Mouse (Mus musculus): Measurements from ENCODE around the gene Bclaf3. TPM values are rescaled to one million over a fixed set of nuclear protein-coding genes. Genes with fewer than 3 reads are reported as not detected.
"Not testable (repeated sequence)": the region's sequence is repeated elsewhere in the genome, so short reads cannot be mapped to it uniquely, and the experiment has no call there.

The Bclaf3 gene
- polyA plus RNA-seq (2015; fragmentation: Nextera tagmentation; extraction: Ambion mirVana): 6.5 and 7.2 TPM in 2 replicates

GRCm38 (mm10) chrX:159526388-159526787 is at the start of gene Bclaf3:
Gene Bclaf3 (plus strand): TSS chrX:159526688.
- Histone ChIP-seq H3K27me3 (ENCODE audit: control insufficient read depth, insufficient read depth, low read depth, low read length) (no peaks in the 10 kb centered on the region), H3K4me1 (ENCODE audit: control insufficient read depth, low read depth, low read length) (no peaks in the 10 kb centered on the region), H3K9ac (ENCODE audit: low read depth, low read length) (no peak within 1 kb of the TSS), H3K9me3 (replicated peaks; ENCODE audit: control insufficient read depth, low read length) (no peaks in the 10 kb centered on the region), H3K4me2 (ENCODE audit: low read depth, low read length) (no peak within 1 kb of the TSS), H3K27ac (ENCODE audit: low read length) (no peak within 1 kb of the TSS), H3K36me3 (ENCODE audit: control insufficient read depth, insufficient read depth) (no peaks in the 10 kb centered on the region), H3K4me3 (ENCODE audit: low read depth, low read length) (no peak within 1 kb of the TSS)
- no peak for ATAC-seq (ENCODE audit: low read depth)
- 71% methylated on average over 6 of the region's 6 CpGs for WGBS (ENCODE audit: insufficient replicate concordance)

- not testable (repeated sequence) for H3K9me3 ChIP-seq (replicated peaks; ENCODE audit: control insufficient read depth, low read length); H3K4me3 ChIP-seq (ENCODE audit: low read depth, low read length); H3K36me3 ChIP-seq (ENCODE audit: control insufficient read depth, insufficient read depth); H3K9ac ChIP-seq (ENCODE audit: low read depth, low read length); H3K4me1 ChIP-seq (ENCODE audit: control insufficient read depth, low read depth, low read length); H3K27me3 ChIP-seq (ENCODE audit: control insufficient read depth, insufficient read depth, low read depth, low read length)
- 52% methylated on average over 4 of the region's 4 CpGs for WGBS (ENCODE audit: insufficient replicate concordance)
- Histone ChIP-seq H3K4me2 (ENCODE audit: low read depth, low read length) (peak overlapping the region; percentile 21; the same call in 1 of the 2 replicates), H3K27ac (ENCODE audit: low read length) (peak overlapping the region; percentile 44)
- peak; percentile 72 for ATAC-seq (ENCODE audit: low read depth)
Observed at GRCm38 (mm10) chrX:159478243-159478940, 48.1 kb upstream of the Bclaf3 start.

- no peaks in the 10 kb centered on the region for H3K27me3 ChIP-seq (ENCODE audit: control insufficient read depth, insufficient read depth, low read depth, low read length)
- no peaks in the 10 kb centered on the region for H3K36me3 ChIP-seq (ENCODE audit: control insufficient read depth, insufficient read depth)
- H3K4me1 ChIP-seq (ENCODE audit: control insufficient read depth, low read depth, low read length): no peaks in the 10 kb centered on the region
- no peak overlapping the region for H3K27ac ChIP-seq (ENCODE audit: low read length)
- no peak overlapping the region for H3K4me3 ChIP-seq (ENCODE audit: low read depth, low read length)
- no peaks in the 10 kb centered on the region for H3K9me3 ChIP-seq (replicated peaks; ENCODE audit: control insufficient read depth, low read length)
- 42% methylated on average over 1 of the region's 1 CpGs for whole genome bisulfite sequencing (ENCODE audit: insufficient replicate concordance)
- no peak for ATAC-seq (ENCODE audit: low read depth)
- H3K4me2 ChIP-seq (ENCODE audit: low read depth, low read length): no peak overlapping the region
- no peak overlapping the region for H3K9ac ChIP-seq (ENCODE audit: low read depth, low read length)
Observed at GRCm38 (mm10) chrX:159484247-159484646, 42.2 kb upstream of the Bclaf3 start.

- no peaks in the 10 kb centered on the region for H3K36me3 ChIP-seq (ENCODE audit: control insufficient read depth, insufficient read depth)
- H3K27ac ChIP-seq (ENCODE audit: low read length): no peak overlapping the region
- no peak overlapping the region for H3K4me3 ChIP-seq (ENCODE audit: low read depth, low read length)
- H3K9me3 ChIP-seq (replicated peaks; ENCODE audit: control insufficient read depth, low read length): no peaks in the 10 kb centered on the region
- no peaks in the 10 kb centered on the region for H3K4me1 ChIP-seq (ENCODE audit: control insufficient read depth, low read depth, low read length)
- no peak overlapping the region for H3K9ac ChIP-seq (ENCODE audit: low read depth, low read length)
- no peaks in the 10 kb centered on the region for H3K27me3 ChIP-seq (ENCODE audit: control insufficient read depth, insufficient read depth, low read depth, low read length)
- no peak for ATAC-seq (ENCODE audit: low read depth)
- 45% methylated on average over 2 of the region's 2 CpGs for WGBS (ENCODE audit: insufficient replicate concordance)
- H3K4me2 ChIP-seq (ENCODE audit: low read depth, low read length): no peak overlapping the region
Observed at GRCm38 (mm10) chrX:159503181-159503580, 23.3 kb upstream of the Bclaf3 start.

- WGBS (ENCODE audit: insufficient replicate concordance): 37% methylated on average over 19 of the region's 19 CpGs
- peak; percentile 16; the same call in 1 of the 2 replicates for ATAC-seq (ENCODE audit: low read depth)
- Histone ChIP-seq H3K27me3 (ENCODE audit: control insufficient read depth, insufficient read depth, low read depth, low read length) (no peaks in the 10 kb centered on the region), H3K4me3 (ENCODE audit: low read depth, low read length) (peak overlapping the region; percentile 18; the same call in 1 of the 2 replicates), H3K27ac (ENCODE audit: low read length) (no peak overlapping the region), H3K9ac (ENCODE audit: low read depth, low read length) (no peak overlapping the region), H3K4me2 (ENCODE audit: low read depth, low read length) (peak overlapping the region; percentile 7), H3K4me1 (ENCODE audit: control insufficient read depth, low read depth, low read length) (no peaks in the 10 kb centered on the region), H3K9me3 (replicated peaks; ENCODE audit: control insufficient read depth, low read length) (no peaks in the 10 kb centered on the region), H3K36me3 (ENCODE audit: control insufficient read depth, insufficient read depth) (no peaks in the 10 kb centered on the region)
Observed at GRCm38 (mm10) chrX:159508331-159509036, 18.0 kb upstream of the Bclaf3 start.

- Histone ChIP-seq H3K4me2 (ENCODE audit: low read depth, low read length) (no peak overlapping the region), H3K27me3 (ENCODE audit: control insufficient read depth, insufficient read depth, low read depth, low read length) (no peaks in the 10 kb centered on the region), H3K4me3 (ENCODE audit: low read depth, low read length) (no peak overlapping the region), H3K27ac (ENCODE audit: low read length) (no peak overlapping the region), H3K9ac (ENCODE audit: low read depth, low read length) (no peak overlapping the region), H3K9me3 (replicated peaks; ENCODE audit: control insufficient read depth, low read length) (no peaks in the 10 kb centered on the region), H3K4me1 (ENCODE audit: control insufficient read depth, low read depth, low read length) (no peaks in the 10 kb centered on the region), H3K36me3 (ENCODE audit: control insufficient read depth, insufficient read depth) (no peaks in the 10 kb centered on the region)
- ATAC-seq (ENCODE audit: low read depth): no peak
- 35% methylated on average over 4 of the region's 4 CpGs for WGBS (ENCODE audit: insufficient replicate concordance)
Observed at GRCm38 (mm10) chrX:159509042-159509441, 17.4 kb upstream of the Bclaf3 start.

GRCm38 (mm10) chrX:159509847-159510715 is 16.4 kb upstream of the Bclaf3 start:
- H3K9ac ChIP-seq (ENCODE audit: low read depth, low read length): no peak overlapping the region
- H3K27ac ChIP-seq (ENCODE audit: low read length): no peak overlapping the region
- H3K9me3 ChIP-seq (replicated peaks; ENCODE audit: control insufficient read depth, low read length): no peaks in the 10 kb centered on the region
- H3K4me1 ChIP-seq (ENCODE audit: control insufficient read depth, low read depth, low read length): no peaks in the 10 kb centered on the region
- no peak for ATAC-seq (ENCODE audit: low read depth)
- H3K36me3 ChIP-seq (ENCODE audit: control insufficient read depth, insufficient read depth): no peaks in the 10 kb centered on the region
- H3K4me2 ChIP-seq (ENCODE audit: low read depth, low read length): 0 out of 2 replicates have a peak overlapping the region, but pooled peaks have one; percentile 6
- H3K4me3 ChIP-seq (ENCODE audit: low read depth, low read length): 0 out of 2 replicates have a peak overlapping the region, but pooled peaks have one; percentile 3
- 61% methylated on average over 19 of the region's 19 CpGs for WGBS (ENCODE audit: insufficient replicate concordance)
- no peaks in the 10 kb centered on the region for H3K27me3 ChIP-seq (ENCODE audit: control insufficient read depth, insufficient read depth, low read depth, low read length)

- Histone ChIP-seq H3K36me3 (ENCODE audit: control insufficient read depth, insufficient read depth) (no peaks in the 10 kb centered on the region), H3K9me3 (replicated peaks; ENCODE audit: control insufficient read depth, low read length) (no peaks in the 10 kb centered on the region), H3K4me2 (ENCODE audit: low read depth, low read length) (0 out of 2 replicates have a peak overlapping the region, but pooled peaks have one; percentile 6), H3K4me1 (ENCODE audit: control insufficient read depth, low read depth, low read length) (no peaks in the 10 kb centered on the region), H3K27ac (ENCODE audit: low read length) (no peak overlapping the region), H3K4me3 (ENCODE audit: low read depth, low read length) (0 out of 2 replicates have a peak overlapping the region, but pooled peaks have one; percentile 3), H3K9ac (ENCODE audit: low read depth, low read length) (no peak overlapping the region), H3K27me3 (ENCODE audit: control insufficient read depth, insufficient read depth, low read depth, low read length) (no peaks in the 10 kb centered on the region)
- no peak for ATAC-seq (ENCODE audit: low read depth)
- WGBS (ENCODE audit: insufficient replicate concordance): 54% methylated on average over 9 of the region's 9 CpGs
Observed at GRCm38 (mm10) chrX:159510716-159511051, 15.8 kb upstream of the Bclaf3 start.
